Mouse (Mus musculus) lung, embryonic 14.5 days (tissue): ENCODE measurements around the gene Tmx2. TPM values are rescaled to one million over a fixed set of nuclear protein-coding genes. Genes with fewer than 3 reads are reported as not detected.
A peak's percentile ranks its signal among the peaks of the same experiment; 100 is the strongest.
"Not testable (repeated sequence)": the region's sequence is repeated elsewhere in the genome, so short reads cannot be mapped to it uniquely, and the experiment has no call there.

ENCODE experiments used
- ATAC-seq: fragments of 200-750 bp; cut with Nextera tagmentation; 2 replicates; pipeline ENCODE4 v1.8.0; 2017; ENCODE audit warnings: mild to moderate bottlenecking, moderate TSS enrichment, moderate library complexity; ENCODE audit not compliant: insufficient read depth
- DNase-seq: peaks from one replicate; pipeline ENCODE4 v3.0.0-alpha.2; 2015
- H3K27ac ChIP-seq: fragments of 300-500 bp; sonication (generic); 2 replicates; pipeline ENCODE4 v1.5.1; 2014; ENCODE audit warnings: low read depth, mild to moderate bottlenecking, moderate library complexity
- H3K27me3 ChIP-seq: fragments of 300-500 bp; sonication (generic); 2 replicates; pipeline ENCODE4 v1.6.1; 2014; ENCODE audit warnings: low read length, control low read depth; ENCODE audit not compliant: insufficient read depth
- H3K36me3 ChIP-seq: fragments of 300-500 bp; sonication (generic); 2 replicates; pipeline ENCODE4 v1.6.1; 2014; ENCODE audit warnings: control low read depth; ENCODE audit not compliant: insufficient read depth
- H3K4me1 ChIP-seq: fragments of 300-500 bp; sonication (generic); 2 replicates; pipeline ENCODE4 v1.6.1; 2014; ENCODE audit warnings: antibody characterized with exemption, control low read depth; ENCODE audit not compliant: insufficient read depth
- H3K4me2 ChIP-seq: fragments of 300-500 bp; sonication (generic); 2 replicates; pipeline ENCODE4 v1.6.1; 2014; ENCODE audit warnings: mild to moderate bottlenecking
- H3K4me3 ChIP-seq: fragments of 300-500 bp; sonication (generic); 2 replicates; pipeline ENCODE4 v1.5.1; 2014; ENCODE audit warnings: low read depth, low read length
- H3K9ac ChIP-seq: fragments of 300-500 bp; sonication (generic); 2 replicates; pipeline ENCODE4 v1.6.1; 2014
- H3K9me3 ChIP-seq: fragments of 300-500 bp; sonication (generic); 2 replicates; pipeline ENCODE4 v1.6.1; 2016; ENCODE audit warnings: low read depth, low read length, control low read depth
- CTCF ChIP-seq: IDR thresholded peaks from 2 replicates; pipeline ENCODE4 v1.5.1; 2016; ENCODE audit warnings: antibody characterized with exemption, low read depth
- WGBS: fragments of 180-500 bp; shearing (Covaris S2); extraction: QIAGEN DNeasy Blood & Tissue Kit; methylation state at CpG from one replicate; pipeline ENCODE4 v1.1.7; 2014; 5-methylcytosine and 5-hydroxymethylcytosine counted together
- polyA plus RNA-seq: library from polyadenylated mRNA; unstranded; fragments of >200 nt; fragmentation: Nextera tagmentation; extraction: Ambion mirVana; gene quantifications from 2 replicates; pipeline ENCODE4 v1.2.1, GENCODE M21; 2014

The Tmx2 gene
- polyA plus RNA-seq, 1 experiment from 2014 or later, result 110 TPM

DNA sequence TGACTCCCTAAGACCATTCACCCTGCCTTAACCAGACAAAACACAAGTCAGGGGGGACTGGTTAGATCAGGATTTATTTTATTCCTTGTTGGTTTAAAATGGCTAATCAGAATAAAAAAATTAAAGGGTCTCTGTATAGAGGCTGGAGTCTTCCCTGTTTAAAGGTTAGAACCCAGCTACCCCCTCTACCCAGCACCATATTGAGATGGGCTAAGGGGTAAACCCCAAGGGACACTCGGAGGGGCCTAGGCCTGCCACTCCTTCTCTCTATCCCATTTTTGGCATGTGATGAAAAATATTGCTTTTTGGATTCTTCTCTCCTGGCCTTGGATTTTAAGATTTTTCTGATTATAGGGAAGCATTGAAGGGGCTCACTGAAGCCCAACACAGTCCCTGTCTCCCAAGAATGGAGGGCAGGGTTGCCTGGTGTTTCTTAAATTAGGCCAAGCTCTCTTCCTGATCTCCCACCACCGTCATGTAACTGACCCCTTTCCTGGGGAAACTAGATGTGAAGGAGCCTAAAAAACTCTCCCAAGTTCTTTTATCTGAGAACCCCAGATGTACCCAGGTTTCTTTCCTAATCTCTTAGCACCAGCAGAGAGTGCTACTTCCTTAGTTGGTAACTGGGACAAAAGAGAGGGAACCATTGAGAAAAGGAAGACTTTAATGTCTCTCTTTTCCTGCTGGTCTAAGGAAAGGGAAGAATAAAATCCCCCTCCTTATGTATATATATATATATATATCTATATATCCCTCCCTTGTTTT, 9.3 kb upstream of the Tmx2 start:
- Histone ChIP-seq H3K27me3 (no peaks in the 10 kb centered on the region), H3K9ac (no peak overlapping the region), H3K4me2 (no peak overlapping the region), H3K4me3 (no peak overlapping the region), H3K9me3 (no peaks in the 10 kb centered on the region), H3K4me1 (no peaks in the 10 kb centered on the region), H3K36me3 (peaks cover 87% of the 10 kb centered on the region), H3K27ac (no peak overlapping the region)
- DNase-seq, result no peak
- TF ChIP-seq CTCF, result no peak
- WGBS, result 83% methylated on average over 2 of the region's 2 CpGs
- no peak for ATAC-seq

DNA sequence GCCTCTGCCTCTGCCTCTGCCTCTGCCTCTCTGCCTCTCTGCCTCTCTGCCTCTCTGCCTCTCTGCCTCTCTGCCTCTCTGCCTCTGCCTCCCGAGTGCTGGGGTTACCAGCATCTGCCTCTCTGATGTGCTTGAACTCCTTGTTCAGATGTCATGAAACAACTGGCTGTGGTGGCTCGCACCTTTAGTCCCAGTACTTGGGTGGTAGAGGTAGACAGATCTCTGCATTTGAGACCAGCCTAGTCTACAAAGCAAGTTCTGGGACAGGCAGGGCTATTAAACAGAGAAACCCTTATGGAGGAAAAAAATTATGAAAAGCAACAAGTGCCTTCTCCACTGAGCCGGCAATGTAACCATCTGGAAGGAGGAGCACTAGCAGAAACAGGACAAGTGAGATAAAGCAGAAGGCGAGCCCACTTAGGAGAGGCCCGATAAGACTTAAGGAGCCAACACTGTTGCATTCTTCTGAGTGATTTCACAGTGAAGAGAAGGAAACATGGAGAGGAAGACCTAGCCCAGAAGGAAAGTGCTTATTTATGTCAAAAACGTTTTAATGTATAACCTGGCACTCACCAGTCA, 3.8 kb upstream of the Tmx2 start:
- H3K4me3 ChIP-seq, result no peak overlapping the region
- no peak for ATAC-seq
- no peaks in the 10 kb centered on the region for H3K27me3 ChIP-seq
- DNase-seq, result no peak
- no peak overlapping the region for H3K4me2 ChIP-seq
- no peak overlapping the region for H3K27ac ChIP-seq
- H3K4me1 ChIP-seq, result no peaks in the 10 kb centered on the region
- no peak for TF ChIP-seq CTCF
- no peaks in the 10 kb centered on the region for H3K9me3 ChIP-seq
- peaks cover 50% of the 10 kb centered on the region for H3K36me3 ChIP-seq
- 71% methylated on average over 6 of the region's 6 CpGs for WGBS
- no peak overlapping the region for H3K9ac ChIP-seq

DNA sequence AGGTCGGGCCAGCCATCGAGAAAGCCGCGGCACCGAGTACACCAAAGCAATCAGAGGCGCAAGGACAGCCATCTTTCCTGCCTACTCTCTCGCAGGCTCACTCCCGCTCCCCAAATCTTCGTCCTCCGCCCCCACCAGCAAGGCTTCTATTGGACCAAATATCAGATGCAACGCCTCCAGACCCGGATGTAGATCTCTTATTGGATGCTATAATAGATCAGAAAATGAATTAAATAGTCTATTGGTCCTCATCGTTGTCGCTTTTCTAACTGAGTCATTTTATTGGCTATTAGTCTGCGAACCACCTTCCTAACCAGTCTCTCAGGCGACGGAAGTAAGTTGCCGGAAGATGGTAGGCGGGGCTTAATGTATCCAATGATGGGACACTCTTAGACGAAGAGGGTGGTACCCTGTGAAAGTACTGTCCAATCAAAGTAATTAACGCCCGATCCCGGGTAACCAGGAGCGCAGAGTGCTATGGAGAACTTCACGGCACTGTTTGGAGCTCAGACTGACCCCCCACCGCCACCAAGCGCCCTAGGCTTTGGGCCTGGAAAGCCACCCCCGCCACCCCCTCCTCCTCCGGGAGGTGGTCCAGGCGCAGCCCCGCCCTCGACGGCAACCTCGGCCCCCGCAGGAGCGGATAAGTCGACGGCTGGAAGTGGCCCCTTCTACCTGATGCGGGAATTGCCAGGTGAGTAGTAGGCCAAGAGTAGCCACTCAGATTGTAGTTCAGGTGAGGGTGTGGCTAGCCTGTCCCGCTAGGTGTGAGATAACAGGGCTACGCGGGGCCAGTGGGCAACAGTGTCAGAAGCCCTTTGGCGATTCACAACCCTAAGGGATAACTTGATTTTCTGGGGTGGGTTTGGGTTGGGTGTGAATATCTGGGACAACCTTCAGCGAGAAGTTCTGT, 716 bp downstream of the Tmx2 start, which contains the start of the genes Gm28635 and Med19:
TSS of gene Gm28635 (minus strand) at position 74 of the 913 bp plus-strand sequence.
TSS of gene Med19 (plus strand) at position 435 of the 913 bp plus-strand sequence.
- peak within 1 kb of the TSS; percentile 85 for H3K4me3 ChIP-seq

DNA sequence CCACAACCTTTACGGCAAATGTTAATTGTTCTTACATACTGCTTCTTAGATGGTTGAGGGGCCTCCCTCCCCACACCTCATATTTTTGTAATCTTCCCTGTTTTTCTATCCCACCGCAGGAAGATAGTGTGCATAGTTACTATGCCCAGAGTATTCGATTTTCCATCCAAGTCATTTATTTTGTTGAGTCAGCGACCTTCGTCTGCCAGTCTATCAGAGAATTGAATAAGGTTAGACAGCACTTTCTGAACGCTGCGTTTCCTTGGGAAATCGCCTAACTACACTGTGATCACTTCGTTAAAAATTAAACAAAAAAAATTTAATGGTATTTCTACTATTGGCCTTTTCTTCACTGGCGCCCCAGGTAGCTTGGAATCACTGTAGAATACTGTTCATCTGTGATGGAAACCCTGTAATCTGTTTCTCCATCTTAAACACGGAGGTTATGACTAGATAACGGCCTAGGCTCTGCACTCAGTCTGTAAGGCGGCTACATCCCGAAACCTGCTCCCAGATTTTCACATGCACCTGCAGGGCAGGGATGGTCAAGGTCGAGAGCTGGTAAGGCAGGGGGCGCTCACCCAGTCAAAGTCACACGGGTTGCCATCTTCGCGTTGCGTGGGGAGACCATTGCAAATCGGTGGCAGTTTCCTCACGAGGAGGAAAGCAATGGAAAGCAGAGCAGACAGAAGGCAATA, 1.5 kb downstream of the Tmx2 start:
- 8% methylated on average over 22 of the region's 22 CpGs for WGBS
- peaks cover 52% of the 10 kb centered on the region for H3K36me3 ChIP-seq
- peak overlapping the region; percentile 54 for H3K9ac ChIP-seq
- H3K4me1 ChIP-seq, result peaks cover 6% of the 10 kb centered on the region; the same call in 1 of the 2 replicates
- no peaks in the 10 kb centered on the region for H3K9me3 ChIP-seq
- no peak for DNase-seq
- H3K27ac ChIP-seq, result peak overlapping the region; percentile 24; the same call in 1 of the 2 replicates
- peak; percentile 62 for TF ChIP-seq CTCF
- no peaks in the 10 kb centered on the region for H3K27me3 ChIP-seq
- H3K4me2 ChIP-seq, result peak overlapping the region; percentile 70
- H3K4me3 ChIP-seq, result peak overlapping the region; percentile 85
- ATAC-seq, result peak; percentile 48

More for the DNA sequence above, 716 bp downstream of the Tmx2 start, which contains the start of the genes Gm28635 and Med19:
- H3K27ac ChIP-seq, result peak within 1 kb of the TSS; percentile 76; the same call in 1 of the 2 replicates
- H3K9me3 ChIP-seq, result no peaks in the 10 kb centered on the region
- WGBS, result under 1% methylated on average over 44 of the region's 44 CpGs
- peak; percentile 100 for ATAC-seq
- H3K36me3 ChIP-seq, result peaks cover 48% of the 10 kb centered on the region
- peaks cover 6% of the 10 kb centered on the region; the same call in 1 of the 2 replicates for H3K4me1 ChIP-seq
- peak within 1 kb of the TSS; percentile 70 for H3K4me2 ChIP-seq
- H3K27me3 ChIP-seq, result no peaks in the 10 kb centered on the region
- no peak for TF ChIP-seq CTCF
- peak; percentile 100 for DNase-seq
- peak within 1 kb of the TSS; percentile 79 for H3K9ac ChIP-seq

DNA sequence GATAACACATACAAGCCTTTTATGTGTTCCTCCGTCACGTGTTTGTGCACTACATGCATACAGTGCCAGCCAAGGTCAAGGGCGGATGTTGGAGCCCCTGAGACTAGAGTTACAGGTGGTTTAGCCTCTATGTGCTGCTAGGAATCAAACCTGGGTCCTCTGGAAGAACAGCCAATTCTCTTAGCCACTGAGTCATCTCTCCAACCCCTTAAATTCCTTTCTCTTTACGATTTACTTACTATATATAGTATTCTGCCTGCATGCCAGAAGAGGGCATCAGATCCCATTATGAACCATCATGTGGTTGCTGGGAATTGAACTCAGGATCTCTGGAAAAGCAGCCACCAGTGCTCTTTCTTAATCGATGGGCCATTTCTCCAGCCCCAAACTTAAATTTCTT, 7.4 kb downstream of the Tmx2 start:
- ATAC-seq, H3K9me3 ChIP-seq, H3K4me1 ChIP-seq, H3K9ac ChIP-seq, H3K27me3 ChIP-seq, H3K27ac ChIP-seq: not testable (repeated sequence)
- peak; percentile 27 for DNase-seq
- H3K4me2 ChIP-seq, result peak overlapping the region; percentile 65; the same call in 1 of the 2 replicates
- H3K36me3 ChIP-seq, result peaks cover 55% of the 10 kb centered on the region
- WGBS, result 62% methylated on average over 4 of the region's 5 CpGs
- 0 out of 2 replicates have a peak, but pooled peaks have one; percentile 3 for TF ChIP-seq CTCF
- H3K4me3 ChIP-seq, result peak overlapping the region; percentile 82; the same call in 1 of the 2 replicates

DNA sequence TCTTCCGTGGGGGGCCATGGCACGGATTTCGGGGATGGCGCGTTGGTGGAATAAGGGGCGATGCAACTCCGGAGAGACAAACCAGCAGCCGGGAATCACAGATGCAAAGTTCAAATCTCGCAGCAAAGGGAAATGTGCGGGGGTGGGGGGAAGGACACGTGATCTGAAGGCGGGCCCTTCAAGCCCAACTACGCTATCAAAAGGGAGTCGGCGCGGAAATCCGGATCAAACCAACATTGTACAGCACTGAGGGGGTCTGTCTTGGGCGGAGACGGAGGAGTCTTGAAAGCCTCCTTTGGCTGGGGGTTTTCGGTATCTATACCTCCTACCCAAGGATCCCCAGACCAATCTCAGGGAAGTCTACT, 8.4 kb downstream of the Tmx2 start, which contains the start of gene Selenoh:
TSS of gene Selenoh (minus strand) at position 202 of the 365 bp plus-strand sequence.
- H3K27ac ChIP-seq, result peak within 1 kb of the TSS; percentile 96
- H3K4me2 ChIP-seq, result peak within 1 kb of the TSS; percentile 65
- whole genome bisulfite sequencing, result under 1% methylated on average over 20 of the region's 20 CpGs
- DNase-seq (peak; percentile 97), ATAC-seq (peak; percentile 97)
- peaks cover 46% of the 10 kb centered on the region for H3K36me3 ChIP-seq
- H3K4me1 ChIP-seq, result 0 out of 2 replicates have a peak, but pooled peaks cover 4% of the 10 kb centered on the region
- H3K9ac ChIP-seq, result peak within 1 kb of the TSS; percentile 98
- no peak for TF ChIP-seq CTCF
- peak within 1 kb of the TSS; percentile 82 for H3K4me3 ChIP-seq
- no peaks in the 10 kb centered on the region for H3K9me3 ChIP-seq
- no peaks in the 10 kb centered on the region for H3K27me3 ChIP-seq
